Mouse (Mus musculus): ENCODE results near the gene Aco1. TPM values are rescaled to one million over a fixed set of nuclear protein-coding genes. Genes with fewer than 3 reads are reported as not detected.

Aco1 gene
- polyA plus RNA-seq, 2 experiments, result 41.9 to 46.8 TPM

DNA sequence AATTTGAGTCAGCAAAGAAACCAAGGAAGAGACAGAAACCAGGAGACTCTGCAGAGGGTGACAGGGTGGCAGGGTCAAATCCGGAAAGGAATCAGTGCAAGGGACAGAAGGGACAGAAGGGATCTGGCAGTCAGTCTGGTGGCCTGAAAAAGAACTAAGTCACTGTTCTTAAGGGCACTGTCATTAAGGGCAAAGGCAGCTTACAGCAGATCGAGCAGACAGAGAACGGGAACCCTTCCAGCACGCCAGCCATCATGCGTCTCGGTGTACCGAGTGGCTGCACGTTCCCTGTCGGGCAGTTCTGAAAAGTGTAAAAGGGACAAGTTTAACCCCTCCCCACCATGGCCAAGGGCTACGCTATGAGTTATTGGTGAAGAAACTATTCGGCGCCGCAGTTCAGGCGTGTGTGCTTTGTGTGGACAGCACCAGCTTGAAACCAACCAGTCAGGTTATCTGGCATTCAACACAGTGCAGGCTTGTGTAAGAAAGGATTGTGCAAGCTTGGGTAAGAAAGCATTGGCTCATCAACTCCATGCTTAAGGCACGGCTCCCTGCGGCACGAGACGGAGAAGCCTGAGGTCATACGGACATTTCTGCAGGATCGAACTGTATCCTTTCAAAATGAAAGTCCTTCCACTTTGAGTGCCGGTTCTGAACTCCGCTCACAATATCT lies 62.5 kb downstream of the Aco1 start:
- no peak overlapping the region for H3K27ac ChIP-seq (replicated peaks; ENCODE audit: low read depth, low read length)
- no peaks in the 10 kb centered on the region for H3K9me3 ChIP-seq (ENCODE audit: control insufficient read depth, low read length)
- H3K4me2 ChIP-seq (replicated peaks; ENCODE audit: low read depth, low read length, severe bottlenecking), result no peak overlapping the region
- H3K36me3 ChIP-seq (ENCODE audit: control insufficient read depth, insufficient read depth, low read length), result peaks cover 17% of the 10 kb centered on the region
- 92% methylated on average over 22 of the region's 22 CpGs for WGBS
- no peaks in the 10 kb centered on the region for H3K4me1 ChIP-seq (ENCODE audit: control insufficient read depth, insufficient read depth, low read length)
- no peaks in the 10 kb centered on the region for H3K27me3 ChIP-seq (ENCODE audit: control insufficient read depth, insufficient read depth, low read length)
- ATAC-seq (ENCODE audit: low FRiP score, low read depth) (no peak), DNase-seq (ENCODE audit: low spot score) (no peak)
- no peak overlapping the region for H3K4me3 ChIP-seq (replicated peaks; ENCODE audit: low read length)
- H3K9ac ChIP-seq (ENCODE audit: low read depth, low read length, severe bottlenecking), result no peak overlapping the region
- no peak for TF ChIP-seq POLR2A (IDR thresholded peaks at IDR 0.05; ENCODE audit: borderline replicate concordance, extremely low read depth, insufficient read depth, insufficient read length)

DNA sequence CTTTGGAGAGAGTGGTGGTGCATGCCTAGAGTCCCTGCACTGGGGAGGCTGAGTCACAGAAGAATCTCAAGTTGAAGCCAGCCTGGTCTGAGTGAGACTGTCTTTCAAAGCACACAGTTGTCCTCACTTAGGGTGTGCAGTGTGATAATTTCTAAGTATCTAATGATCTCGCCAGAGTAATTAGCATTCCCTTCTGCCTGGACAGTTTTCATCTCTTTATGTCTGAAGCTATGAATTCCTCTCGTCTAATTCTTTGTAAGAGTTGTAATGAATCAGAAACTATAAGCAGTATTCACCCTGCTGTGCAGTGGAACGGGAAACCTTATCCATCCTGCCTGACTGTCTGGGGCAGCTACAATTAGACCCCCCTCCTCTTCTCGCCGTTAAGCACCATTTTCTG lies 64.8 kb downstream of the Aco1 start:
- 71% methylated on average over 5 of the region's 5 CpGs for WGBS

DNA sequence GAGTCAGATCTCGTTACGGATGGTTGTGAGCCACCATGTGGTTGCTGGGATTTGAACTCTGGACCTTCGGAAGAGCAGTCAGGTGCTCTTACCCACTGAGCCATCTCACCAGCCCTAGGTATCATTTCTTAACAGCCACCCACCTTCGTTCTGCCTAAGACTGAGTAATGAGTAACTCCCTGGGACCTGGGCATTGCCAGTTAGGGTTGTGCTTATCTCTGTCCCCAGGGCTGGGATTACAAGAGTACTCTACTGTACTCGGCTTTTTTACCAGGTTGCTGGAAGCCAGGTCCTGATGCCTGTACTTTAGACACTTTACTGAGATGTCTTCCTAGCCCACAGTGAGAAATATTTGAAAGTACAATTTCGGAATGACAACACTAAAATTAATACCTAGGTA lies 69.3 kb downstream of the Aco1 start:
- ATAC-seq (ENCODE audit: low FRiP score, low read depth), result no peak
- Histone ChIP-seq H3K4me3 (replicated peaks; ENCODE audit: low read length) (no peak overlapping the region), H3K4me2 (replicated peaks; ENCODE audit: low read depth, low read length, severe bottlenecking) (no peak overlapping the region), H3K36me3 (ENCODE audit: control insufficient read depth, insufficient read depth, low read length) (peaks cover 23% of the 10 kb centered on the region), H3K27me3 (ENCODE audit: control insufficient read depth, insufficient read depth, low read length) (no peaks in the 10 kb centered on the region), H3K9ac (ENCODE audit: low read depth, low read length, severe bottlenecking) (no peak overlapping the region), H3K27ac (replicated peaks; ENCODE audit: low read depth, low read length) (no peak overlapping the region), H3K9me3 (ENCODE audit: control insufficient read depth, low read length) (no peaks in the 10 kb centered on the region), H3K4me1 (ENCODE audit: control insufficient read depth, insufficient read depth, low read length) (no peaks in the 10 kb centered on the region)
- TF ChIP-seq POLR2A (IDR thresholded peaks at IDR 0.05; ENCODE audit: borderline replicate concordance, extremely low read depth, insufficient read depth, insufficient read length), result no peak
- WGBS, result 93% methylated on average over 4 of the region's 6 CpGs
- no peak for DNase-seq (ENCODE audit: low spot score)

More for the DNA sequence above, 64.8 kb downstream of the Aco1 start:
- H3K9me3 ChIP-seq (ENCODE audit: control insufficient read depth, low read length), result no peaks in the 10 kb centered on the region
- peaks cover 24% of the 10 kb centered on the region for H3K36me3 ChIP-seq (ENCODE audit: control insufficient read depth, insufficient read depth, low read length)
- no peak overlapping the region for H3K9ac ChIP-seq (ENCODE audit: low read depth, low read length, severe bottlenecking)
- H3K4me2 ChIP-seq (replicated peaks; ENCODE audit: low read depth, low read length, severe bottlenecking), result no peak overlapping the region
- H3K4me3 ChIP-seq (replicated peaks; ENCODE audit: low read length), result no peak overlapping the region
- no peaks in the 10 kb centered on the region for H3K27me3 ChIP-seq (ENCODE audit: control insufficient read depth, insufficient read depth, low read length)
- no peak for ATAC-seq (ENCODE audit: low FRiP score, low read depth)
- no peak for DNase-seq (ENCODE audit: low spot score)
- TF ChIP-seq POLR2A (IDR thresholded peaks at IDR 0.05; ENCODE audit: borderline replicate concordance, extremely low read depth, insufficient read depth, insufficient read length), result no peak
- H3K27ac ChIP-seq (replicated peaks; ENCODE audit: low read depth, low read length), result no peak overlapping the region
- H3K4me1 ChIP-seq (ENCODE audit: control insufficient read depth, insufficient read depth, low read length), result no peaks in the 10 kb centered on the region

DNA sequence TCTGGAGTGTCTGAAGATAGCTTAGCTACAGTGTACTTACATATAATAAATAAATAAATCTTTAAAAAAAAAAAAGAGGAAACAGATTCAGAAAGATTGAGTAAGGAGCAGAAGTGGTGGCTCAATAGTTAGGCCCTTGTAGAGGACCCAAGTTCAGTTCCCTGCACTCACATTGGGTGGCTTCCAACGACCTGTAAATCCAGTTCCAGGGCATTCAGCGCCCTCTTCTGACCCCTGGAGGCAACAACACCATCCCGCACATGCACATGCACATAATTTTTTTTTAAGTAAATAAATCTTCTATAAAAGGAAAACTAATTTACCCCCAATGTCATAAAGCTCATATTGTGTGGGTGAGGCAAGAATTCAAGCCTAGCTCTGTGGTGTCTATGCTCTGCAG lies 75.0 kb downstream of the Aco1 start:
- DNase-seq (ENCODE audit: low spot score), result no peak
- Histone ChIP-seq H3K27me3 (ENCODE audit: control insufficient read depth, insufficient read depth, low read length) (no peaks in the 10 kb centered on the region), H3K9me3 (ENCODE audit: control insufficient read depth, low read length) (no peaks in the 10 kb centered on the region), H3K27ac (replicated peaks; ENCODE audit: low read depth, low read length) (no peak overlapping the region), H3K4me1 (ENCODE audit: control insufficient read depth, insufficient read depth, low read length) (no peaks in the 10 kb centered on the region), H3K9ac (ENCODE audit: low read depth, low read length, severe bottlenecking) (no peak overlapping the region), H3K36me3 (ENCODE audit: control insufficient read depth, insufficient read depth, low read length) (peaks cover 4% of the 10 kb centered on the region; the same call in 1 of the 2 replicates), H3K4me2 (replicated peaks; ENCODE audit: low read depth, low read length, severe bottlenecking) (no peak overlapping the region), H3K4me3 (replicated peaks; ENCODE audit: low read length) (no peak overlapping the region)
- no peak for ATAC-seq (ENCODE audit: low FRiP score, low read depth)
- no peak for TF ChIP-seq POLR2A (IDR thresholded peaks at IDR 0.05; ENCODE audit: borderline replicate concordance, extremely low read depth, insufficient read depth, insufficient read length)
- 64% methylated on average over 3 of the region's 3 CpGs for WGBS

DNA sequence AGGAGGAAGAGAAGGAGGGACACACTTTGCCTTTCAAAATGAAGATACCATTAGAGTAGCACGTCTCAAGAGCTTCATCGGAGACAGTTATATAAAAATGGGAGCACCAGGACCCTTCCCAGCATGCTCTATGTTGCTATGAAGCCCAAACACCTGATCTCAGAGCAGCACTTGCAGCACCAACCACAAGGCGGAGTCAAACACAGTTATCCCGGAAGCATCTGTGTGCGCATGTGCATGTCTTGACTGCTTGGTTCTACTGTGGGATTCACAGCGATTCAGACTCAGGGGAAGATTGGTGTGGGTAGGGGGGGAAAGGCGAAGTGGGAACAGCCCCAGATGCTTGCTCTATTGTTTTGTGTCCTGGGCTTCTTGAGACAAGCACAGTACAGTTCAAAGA lies 75.5 kb downstream of the Aco1 start:
- WGBS, result 78% methylated on average over 7 of the region's 7 CpGs
- ATAC-seq (ENCODE audit: low FRiP score, low read depth), result no peak
- DNase-seq (ENCODE audit: low spot score), result no peak
- Histone ChIP-seq H3K4me2 (replicated peaks; ENCODE audit: low read depth, low read length, severe bottlenecking) (no peak overlapping the region), H3K4me3 (replicated peaks; ENCODE audit: low read length) (no peak overlapping the region), H3K9me3 (ENCODE audit: control insufficient read depth, low read length) (no peaks in the 10 kb centered on the region), H3K36me3 (ENCODE audit: control insufficient read depth, insufficient read depth, low read length) (peaks cover 4% of the 10 kb centered on the region; the same call in 1 of the 2 replicates), H3K27me3 (ENCODE audit: control insufficient read depth, insufficient read depth, low read length) (no peaks in the 10 kb centered on the region), H3K27ac (replicated peaks; ENCODE audit: low read depth, low read length) (no peak overlapping the region), H3K9ac (ENCODE audit: low read depth, low read length, severe bottlenecking) (no peak overlapping the region), H3K4me1 (ENCODE audit: control insufficient read depth, insufficient read depth, low read length) (no peaks in the 10 kb centered on the region)
- no peak for TF ChIP-seq POLR2A (IDR thresholded peaks at IDR 0.05; ENCODE audit: borderline replicate concordance, extremely low read depth, insufficient read depth, insufficient read length)

All from limb, embryonic 14.5 days (tissue).